Mouse (Mus musculus): ENCODE data around the gene Tspyl2. TPM values are rescaled to one million over a fixed set of nuclear protein-coding genes. Genes with fewer than 3 reads are reported as not detected.
"Not testable (repeated sequence)": the region's sequence is repeated elsewhere in the genome, so short reads cannot be mapped to it uniquely, and the experiment has no call there.

Tspyl2 gene
- total RNA-seq (2021) = 10 to 100 TPM; 57.4 to 72.5 TPM

DNA sequence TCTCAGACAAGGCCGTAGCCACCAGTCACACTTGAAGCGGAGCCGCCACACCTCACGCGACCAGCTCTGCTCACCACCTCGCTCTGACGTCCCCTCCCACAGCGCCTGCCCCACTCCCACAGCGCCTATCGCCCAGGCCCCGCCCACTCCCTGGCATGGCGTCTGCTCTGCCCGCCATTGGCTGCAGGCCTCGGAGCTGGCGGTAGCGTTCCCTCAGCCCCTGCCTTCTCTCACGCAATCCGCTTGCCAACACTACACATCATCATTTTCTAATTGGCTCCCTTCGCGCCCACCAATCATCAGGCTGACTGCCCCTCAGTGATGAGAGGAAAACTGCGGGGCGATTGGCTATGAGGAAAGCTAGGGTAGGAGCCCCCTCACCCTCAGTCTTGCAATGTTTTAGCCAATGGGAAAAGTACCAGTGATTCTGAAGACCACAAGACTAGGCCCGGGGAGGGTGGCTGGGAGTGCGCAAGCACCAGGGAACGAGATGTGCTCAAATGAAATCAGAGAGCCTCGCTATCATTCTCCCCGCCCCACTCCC lies at the start of gene Tspyl2:
Tspyl2 (minus strand) TSS at position 68 of the 544 bp plus-strand sequence.
- intact Hi-C loops (cut with DNase I) = no loop called here
- peak; percentile 95 for DNase-seq

DNA sequence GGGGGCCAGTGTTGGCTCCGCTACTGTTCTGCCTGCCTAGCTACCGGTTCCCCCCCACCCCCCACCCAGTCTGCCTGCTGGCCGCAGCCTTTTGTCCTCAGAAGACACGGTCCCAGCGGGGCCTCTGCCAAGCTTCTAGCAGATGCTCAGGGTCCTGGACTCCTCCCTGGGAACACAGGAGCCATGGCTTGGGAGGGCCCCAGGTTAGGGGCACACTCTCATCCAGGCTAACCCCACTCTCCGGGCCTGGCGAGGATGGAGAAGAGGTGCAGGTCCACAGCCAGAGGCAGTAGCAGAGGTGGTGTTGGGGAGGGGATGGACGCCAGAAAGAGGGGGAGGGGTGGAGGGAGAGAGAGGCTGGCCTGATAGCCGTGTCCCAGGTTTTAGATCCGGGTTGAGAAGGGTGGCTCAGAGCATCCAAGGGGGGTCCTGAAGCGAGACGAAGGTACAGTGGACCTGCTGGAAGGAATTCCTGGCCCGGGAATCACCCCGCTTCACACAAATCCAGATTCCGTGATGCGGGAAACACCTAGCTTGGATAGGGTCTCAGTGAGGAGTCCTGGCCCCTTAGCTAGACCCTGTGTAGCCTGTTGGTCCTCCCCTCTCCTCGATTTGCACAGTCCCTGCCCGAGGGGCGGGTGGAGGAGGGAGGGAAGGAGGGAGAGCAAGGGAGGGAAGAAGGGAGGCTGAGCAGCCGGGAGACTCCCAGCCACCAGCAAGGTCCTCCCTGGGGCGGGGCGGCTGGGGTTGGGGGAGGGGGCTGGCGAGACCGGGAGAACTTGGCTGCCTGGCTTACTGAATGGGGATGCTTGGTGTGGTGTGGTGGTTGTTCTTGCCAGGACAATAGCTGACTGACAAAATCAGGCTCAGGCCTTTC lies 26.4 kb upstream of the Tspyl2 start, which contains the start of gene Gpr173:
Gpr173 (minus strand) TSS at position 308 of the 877 bp plus-strand sequence.
- peak; percentile 82 for DNase-seq
- intact Hi-C loops (cut with DNase I) = no loop called here

GRCm38 (mm10) chrX:152368054-152368396 lies 25.8 kb upstream of the Tspyl2 start:
- no peak for DNase-seq
- intact Hi-C loops (cut with DNase I) = no loop called here

- DNase-seq = peak; percentile 74
- intact Hi-C loops (cut with DNase I) = no loop called here
Observed at GRCm38 (mm10) chrX:152366418-152366817, 24.2 kb upstream of the Tspyl2 start.

GRCm38 (mm10) chrX:152352553-152353153 lies 10.4 kb upstream of the Tspyl2 start:
- intact Hi-C loops (cut with DNase I) = no loop called here
- DNase-seq = no peak

DNA sequence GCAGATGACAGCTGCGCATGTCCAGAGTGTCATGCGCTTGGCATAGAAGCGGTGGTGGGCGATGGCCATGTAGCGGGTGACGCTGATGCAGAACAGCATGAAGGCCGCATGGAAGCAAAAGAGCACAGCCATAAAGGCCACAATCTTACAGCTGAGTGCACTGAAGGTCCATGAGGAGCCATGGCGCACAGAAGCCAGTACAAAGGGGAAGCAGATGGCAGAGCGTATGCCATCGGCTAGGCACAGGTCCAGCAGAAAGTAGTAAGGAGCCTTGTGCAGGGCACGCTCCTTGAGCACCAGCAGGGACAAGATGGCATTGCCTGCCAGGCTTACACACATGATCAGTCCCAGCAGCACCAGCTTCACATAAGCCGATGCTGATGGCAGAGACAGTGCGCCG lies 4.8 kb upstream of the Tspyl2 start:
- intact Hi-C loops (cut with DNase I) = no loop called here
- DNase-seq = peak; percentile 85

- DNase-seq = peak; percentile 80
- intact Hi-C loops (cut with DNase I) = no loop called here
Observed at GRCm38 (mm10) chrX:152346587-152346986, 4.4 kb upstream of the Tspyl2 start.

DNA sequence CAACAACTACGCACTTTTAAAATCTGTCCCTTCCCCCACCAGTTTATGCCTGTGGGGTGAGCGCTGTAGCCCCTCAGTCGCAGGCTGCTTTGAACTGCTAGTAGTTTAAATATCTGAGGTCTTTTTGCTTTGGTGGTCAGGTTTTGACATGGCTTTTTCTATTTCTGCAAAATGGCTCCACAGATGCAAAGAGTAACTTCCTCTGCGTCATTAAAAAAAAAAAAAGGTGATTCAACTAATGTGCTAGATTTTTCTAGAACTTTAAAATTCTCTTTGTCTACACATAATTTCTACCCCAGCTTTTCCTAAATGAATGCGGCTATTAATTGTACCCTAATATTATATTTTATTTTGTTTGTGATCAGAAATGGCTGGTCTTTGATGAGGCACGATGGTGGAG lies 678 bp upstream of the Tspyl2 start:
- no peak for DNase-seq
- intact Hi-C loops (cut with DNase I) = no loop called here

GRCm38 (mm10) chrX:152341496-152341895 lies 729 bp downstream of the Tspyl2 start:
- intact Hi-C loops (cut with DNase I) = no loop called here
- DNase-seq = peak; percentile 7

DNA sequence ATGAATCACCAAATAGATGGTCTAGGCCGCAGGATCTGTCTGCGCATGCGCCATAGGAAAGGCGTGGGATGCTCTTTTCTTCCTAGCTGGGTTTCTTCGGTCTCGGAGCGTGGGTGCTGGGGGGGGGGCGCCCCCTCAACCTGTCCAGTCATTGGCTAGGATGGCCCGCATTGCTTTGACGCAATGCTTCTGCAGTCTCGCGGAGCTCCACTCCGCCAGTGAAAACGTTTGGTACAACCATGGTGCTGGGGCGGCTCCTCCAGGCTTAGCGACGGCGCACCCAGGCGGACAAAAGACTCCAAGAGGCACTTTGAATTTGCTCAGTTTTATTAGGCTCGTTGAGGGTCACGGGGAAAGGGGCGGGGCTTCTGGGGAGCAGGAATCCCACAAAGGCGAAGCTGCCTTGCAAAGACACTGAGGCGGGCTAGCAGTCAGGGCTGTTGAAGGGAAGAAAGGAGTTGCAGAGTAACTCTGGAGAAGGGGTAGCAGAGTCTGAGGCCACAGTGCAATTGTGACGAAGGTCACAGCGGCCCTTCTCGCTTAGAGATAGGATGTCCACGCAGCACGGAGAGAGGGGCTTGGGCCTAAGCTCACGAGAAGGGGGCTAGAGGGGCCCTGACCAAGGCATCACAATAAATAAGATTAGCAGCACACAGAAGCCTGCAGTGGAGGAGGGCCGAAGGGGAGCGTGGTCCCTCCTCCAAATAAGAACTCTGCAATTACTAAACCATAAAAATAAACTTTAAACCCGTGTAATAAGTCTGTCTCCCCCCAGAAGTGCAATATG lies 5.5 kb downstream of the Tspyl2 start:
- peak; percentile 92 for DNase-seq
- intact Hi-C loops (cut with DNase I) = no loop called here

DNA sequence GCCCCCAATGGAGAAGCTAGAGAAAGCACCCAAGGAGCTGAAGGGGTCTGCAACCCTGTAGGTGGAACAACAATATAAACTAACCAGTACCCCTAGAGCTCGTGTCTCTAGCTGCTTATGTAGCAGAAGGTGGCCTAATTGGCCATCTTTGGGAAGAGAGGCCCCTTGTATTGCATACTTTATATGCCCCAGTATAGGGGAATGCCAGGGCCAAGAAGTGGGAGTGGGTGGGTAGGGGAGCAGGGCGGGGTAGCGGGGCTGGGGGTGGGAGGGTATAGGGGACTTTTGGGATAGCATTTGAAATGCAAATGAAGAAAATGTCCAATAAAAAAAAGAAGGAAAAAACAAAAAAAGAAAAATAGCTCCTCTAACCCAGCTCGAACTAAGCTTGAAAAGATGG lies 6.1 kb downstream of the Tspyl2 start:
- DNase-seq; intact Hi-C loops (cut with DNase I): not testable (repeated sequence)

GRCm38 (mm10) chrX:152329400-152329799 lies 12.8 kb downstream of the Tspyl2 start:
- intact Hi-C loops (cut with DNase I) = not testable (repeated sequence)

DNA sequence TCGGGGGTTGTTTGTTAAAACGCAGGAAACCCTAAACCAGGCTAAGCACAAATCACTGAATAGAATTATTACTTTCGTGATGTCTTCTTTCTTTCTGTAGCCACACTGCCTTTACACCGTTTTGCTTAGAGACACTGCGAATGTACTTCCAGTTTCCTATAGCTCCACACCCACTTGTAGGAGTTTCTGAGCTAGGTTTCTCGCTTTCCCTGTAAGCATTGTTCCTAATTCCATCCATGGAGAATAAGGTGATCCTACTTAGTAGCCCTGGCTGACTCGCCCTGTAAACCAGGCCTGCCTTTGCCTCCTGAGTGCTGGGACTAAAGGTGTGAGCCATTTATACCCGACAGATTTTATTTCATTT lies 14.6 kb downstream of the Tspyl2 start:
- intact Hi-C loops (cut with DNase I) = no loop called here
- no peak for DNase-seq

More at GRCm38 (mm10) chrX:152329400-152329799, 12.8 kb downstream of the Tspyl2 start:
- DNase-seq = not testable (repeated sequence)

DNA sequence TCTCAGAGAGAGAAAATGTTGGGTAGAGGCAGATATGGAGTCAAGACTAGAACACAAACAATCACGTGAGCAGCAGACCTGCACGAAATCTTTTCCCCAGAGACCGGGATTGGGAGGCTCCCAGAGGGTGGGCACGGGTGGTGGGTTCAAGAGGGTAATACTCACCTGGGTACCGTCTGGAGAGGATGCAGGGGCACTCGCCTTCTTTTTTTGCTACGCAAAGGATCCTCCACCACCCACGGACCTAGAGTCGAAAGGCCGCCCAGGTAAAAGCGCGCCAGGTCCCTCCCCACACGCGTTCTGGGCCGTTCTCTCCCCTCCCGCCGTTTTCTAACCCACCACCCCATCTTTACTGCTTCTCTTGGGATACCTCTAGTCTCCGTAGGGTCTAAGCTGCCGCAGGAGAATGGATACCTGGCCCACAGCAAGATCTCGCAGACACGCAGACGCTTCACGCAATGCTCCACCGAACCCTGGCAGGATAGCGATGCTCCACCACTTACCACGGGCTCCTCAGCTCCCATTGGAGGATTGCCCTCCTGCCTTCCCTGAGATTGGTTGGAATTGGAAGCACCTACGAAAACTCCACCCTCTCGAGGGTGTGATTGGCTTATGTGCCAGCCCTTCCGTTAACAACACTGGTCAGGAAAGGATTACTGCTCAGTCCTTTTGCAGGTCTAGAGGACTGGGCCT lies 15.1 kb downstream of the Tspyl2 start, which contains the start of gene Kantr:
Kantr (minus strand) TSS at position 500 of the 693 bp plus-strand sequence.
- intact Hi-C loops (cut with DNase I) = no loop called here
- DNase-seq = peak; percentile 78

DNA sequence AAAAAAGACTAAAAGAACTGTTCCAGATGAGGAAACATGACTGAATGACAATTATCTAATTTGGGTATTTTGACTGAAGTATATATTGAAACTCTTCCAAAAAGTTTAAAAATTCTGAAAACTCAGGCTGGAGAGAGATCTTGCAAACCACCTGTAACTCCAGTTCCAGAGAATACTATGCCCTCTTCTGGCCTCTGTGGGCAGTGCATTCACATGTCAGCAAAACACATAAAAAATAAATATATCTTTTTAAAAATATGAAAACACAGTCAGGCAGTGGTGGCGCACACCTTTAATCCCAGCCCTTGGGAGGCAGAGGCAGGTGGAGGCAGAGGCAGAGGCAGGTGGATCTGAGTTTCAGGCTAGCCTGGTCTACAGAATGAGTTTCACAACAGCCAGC lies 18.6 kb downstream of the Tspyl2 start:
- intact Hi-C loops (cut with DNase I) = no loop called here
- DNase-seq = no peak

DNA sequence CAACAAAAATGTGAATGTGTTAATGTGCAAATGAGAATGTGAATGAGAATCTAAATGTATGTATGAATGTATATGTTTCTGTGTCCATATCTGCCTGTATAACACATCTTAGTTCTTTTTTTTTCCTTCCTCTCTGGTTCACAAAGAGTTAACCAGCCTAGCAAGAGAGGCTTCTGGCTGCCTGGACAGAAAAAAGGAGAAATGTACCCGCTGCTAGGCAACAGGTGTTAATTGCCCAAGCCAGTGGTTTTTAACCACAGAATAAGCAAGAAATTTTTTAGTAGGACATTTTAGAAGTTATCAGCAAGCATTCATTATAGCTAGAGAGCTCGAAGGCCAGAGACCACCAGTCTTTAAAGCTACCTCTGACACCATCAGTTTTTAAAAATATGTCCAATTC lies 19.4 kb downstream of the Tspyl2 start:
- intact Hi-C loops (cut with DNase I) = no loop called here
- no peak for DNase-seq

- DNase-seq = no peak
- intact Hi-C loops (cut with DNase I) = no loop called here
Observed at GRCm38 (mm10) chrX:152320535-152320934, 21.7 kb downstream of the Tspyl2 start.

DNA sequence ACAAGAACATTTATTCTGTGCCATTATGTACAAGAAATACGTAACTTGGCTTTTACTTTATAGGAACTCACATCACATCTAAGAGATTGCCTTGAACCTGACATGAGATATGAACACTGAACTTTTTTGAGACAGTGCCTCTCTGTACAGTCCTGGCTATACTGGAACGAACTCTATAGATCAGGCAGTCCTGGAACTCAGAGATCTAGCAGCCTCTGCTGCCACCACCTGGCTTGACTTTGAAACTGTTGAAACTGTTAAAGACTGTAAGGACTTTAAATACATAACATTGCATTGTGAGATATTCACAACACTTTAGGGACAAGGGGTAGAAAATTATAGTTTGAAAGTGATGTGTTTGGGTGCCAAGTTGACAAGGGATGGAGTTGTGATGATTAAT lies 34.3 kb downstream of the Tspyl2 start:
- DNase-seq = no peak
- intact Hi-C loops (cut with DNase I) = no loop called here

- intact Hi-C loops (cut with DNase I) = no loop called here
- no peak for DNase-seq
Observed at GRCm38 (mm10) chrX:152307371-152307770, 34.9 kb downstream of the Tspyl2 start.

- no peak for DNase-seq
- intact Hi-C loops (cut with DNase I) = no loop called here
Observed at GRCm38 (mm10) chrX:152306224-152306623, 36.0 kb downstream of the Tspyl2 start.

All from left cerebral cortex, postnatal 4 days (tissue).